In the genomic region with DNA sequence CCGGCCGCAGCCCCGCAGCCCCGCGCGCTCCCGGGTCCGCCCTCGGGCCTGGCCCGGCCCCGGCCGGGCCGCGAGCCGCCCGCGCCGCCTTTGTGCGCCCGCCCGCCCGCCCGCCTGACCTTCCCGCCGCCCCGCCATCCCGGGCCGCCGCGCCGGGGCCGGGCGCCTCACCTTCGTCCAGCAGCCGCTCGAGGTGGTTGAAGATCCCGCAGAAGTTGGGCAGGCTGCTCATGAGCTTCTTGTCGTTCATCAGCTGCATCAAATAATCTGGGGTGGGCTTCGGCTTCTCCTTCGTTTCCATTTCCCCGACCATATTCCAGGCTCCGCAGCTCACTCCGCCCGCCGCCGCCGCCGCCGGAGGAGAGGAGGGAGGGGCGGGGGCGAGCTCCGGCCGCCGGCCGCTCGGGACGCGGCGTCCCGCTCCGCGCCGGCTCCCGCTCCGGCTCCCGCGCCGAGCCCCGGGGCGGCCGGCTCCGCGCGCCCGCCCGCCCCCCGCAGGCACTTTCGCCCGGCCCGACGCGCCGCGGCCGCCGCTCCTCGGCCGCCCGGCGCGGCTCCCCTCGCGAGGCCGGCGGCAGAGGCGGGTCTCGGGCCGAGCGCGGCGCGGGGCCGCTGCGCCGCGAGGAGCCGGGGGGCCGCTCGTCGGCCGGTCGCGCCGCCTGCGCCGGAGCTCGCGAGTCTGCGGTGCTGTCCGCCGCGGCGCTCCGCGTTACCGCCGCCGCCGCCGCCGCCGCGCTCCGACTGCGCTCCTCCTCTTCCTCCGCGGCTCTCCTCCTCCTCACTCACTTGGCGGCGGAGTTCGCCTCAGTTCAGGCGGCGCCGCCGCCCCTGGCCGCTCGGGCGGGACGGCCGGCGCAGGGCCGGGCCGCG, we compare ENCODE assay signal across 8 mouse cellular contexts. TPM values are rescaled to one million over a fixed set of nuclear protein-coding genes. Genes with fewer than 3 reads are reported as not detected.
A peak's percentile ranks its signal among the peaks of the same experiment; 100 is the strongest.
DNase-seq lines count a peak whose midpoint lies in the region; ATAC-seq and TF ChIP-seq lines count a peak whose summit lies in the region.

No protein-coding gene starts in this region.

- peaks cover 5% of the 10 kb centered on the region; the same call in 1 of the 2 replicates for H3K4me1 ChIP-seq in cerebellum, adult 2 months (ENCODE audit: control insufficient read depth, insufficient read depth, low read length)
- peaks cover 16% of the 10 kb centered on the region; the same call in 1 of the 2 replicates for H3K4me1 ChIP-seq in forebrain, postnatal 0 days (ENCODE audit: insufficient read depth)
- peaks cover 31% of the 10 kb centered on the region for H3K4me1 ChIP-seq in hindbrain, embryonic 10.5 days (replicated peaks)

- H3K4me3 ChIP-seq in cerebellum, adult 2 months (replicated peaks; ENCODE audit: insufficient read depth, low read depth, low read length): peak overlapping the region; percentile 95
- H3K4me3 ChIP-seq in forebrain, postnatal 0 days (ENCODE audit: low read depth, low read length): peak overlapping the region; percentile 85
- H3K4me3 ChIP-seq in hindbrain, embryonic 10.5 days: peak overlapping the region; percentile 93

- 8% methylated on average over 136 of the region's 153 CpGs for WGBS in cerebellum, adult 2 months
- WGBS in forebrain, postnatal 0 days: under 1% methylated on average over 77 of the region's 153 CpGs
- 11% methylated on average over 153 of the region's 153 CpGs for whole genome bisulfite sequencing in hindbrain, embryonic 10.5 days

- peak overlapping the region; percentile 99 for H3K27ac ChIP-seq in cerebellum, adult 2 months (ENCODE audit: insufficient read depth, low read length)
- peak overlapping the region; percentile 98 for H3K27ac ChIP-seq in forebrain, postnatal 0 days (ENCODE audit: low read depth, low read length)
- H3K27ac ChIP-seq in hindbrain, embryonic 10.5 days: peak overlapping the region; percentile 100

- TF ChIP-seq CTCF in cerebellum, adult 2 months (IDR thresholded peaks at IDR 0.05; ENCODE audit: borderline replicate concordance, insufficient read depth, low read depth, low read length): no peak
- no peak for TF ChIP-seq CTCF in forebrain, postnatal 0 days (IDR thresholded peaks at IDR 0.05; ENCODE audit: low read depth)

- H3K27me3 ChIP-seq in cerebellum, adult 2 months (ENCODE audit: control insufficient read depth, insufficient read depth, low read length): no peaks in the 10 kb centered on the region
- H3K27me3 ChIP-seq in forebrain, postnatal 0 days (ENCODE audit: insufficient read depth, low read length): no peaks in the 10 kb centered on the region
- no peaks in the 10 kb centered on the region for H3K27me3 ChIP-seq in hindbrain, embryonic 10.5 days (ENCODE audit: insufficient read depth, poor library complexity, severe bottlenecking)

- H3K9me3 ChIP-seq in forebrain, postnatal 0 days (ENCODE audit: low read length): no peaks in the 10 kb centered on the region
- no peaks in the 10 kb centered on the region for H3K9me3 ChIP-seq in hindbrain, embryonic 10.5 days

- H3K4me2 ChIP-seq in forebrain, postnatal 0 days (ENCODE audit: low read depth): peak overlapping the region; percentile 46

- no peaks in the 10 kb centered on the region for H3K36me3 ChIP-seq in forebrain, postnatal 0 days (ENCODE audit: insufficient read depth)
- H3K36me3 ChIP-seq in hindbrain, embryonic 10.5 days: no peaks in the 10 kb centered on the region

- peak; percentile 84 for DNase-seq in NIH3T3 (ENCODE audit: low read depth)
- DNase-seq in cerebellum, adult 2 months: peak; percentile 72 to 81
- peak; percentile 74 for DNase-seq in forebrain, postnatal 0 days
- peak; percentile 62 for DNase-seq in hindbrain, embryonic 10.5 days (ENCODE audit: low spot score)
- peak; percentile 68 to 77 for DNase-seq in layer of hippocampus, postnatal 14 days (ENCODE audit: low spot score in 2 of 2)
- peak; percentile 81 for DNase-seq in lung, postnatal 14 days
- peak; percentile 80 for DNase-seq in right cerebral cortex, adult 18-20 months
- peak; percentile 68 for DNase-seq in urinary bladder, adult 2 months (ENCODE audit: low spot score)

- ATAC-seq in forebrain, postnatal 0 days: peak; percentile 28

- peak overlapping the region; percentile 93 for H3K9ac ChIP-seq in forebrain, postnatal 0 days

- no peak for TF ChIP-seq POLR2A in cerebellum, adult 2 months (IDR thresholded peaks at IDR 0.05; ENCODE audit: borderline replicate concordance, insufficient read depth, low read length)

RNA-seq across cellular contexts. Expression of a gene that starts 0.9 kb away (rescaled TPM):
- polyA plus RNA-seq in cerebellum, adult 2 months (2012; rRNA removed): 276 and 278 TPM in 2 replicates
- 203 and 225 TPM in 2 replicates for total RNA-seq in forebrain, postnatal 0 days (2014; rRNA removed)
- polyA plus RNA-seq in forebrain, postnatal 0 days (2015; fragmentation: Nextera tagmentation; extraction: Ambion mirVana): 27.0 and 43.0 TPM in 2 replicates
- 34.6 and 41.4 TPM in 2 replicates for polyA plus RNA-seq in hindbrain, embryonic 10.5 days (2016; fragmentation: Nextera tagmentation; extraction: Ambion mirVana)
- 100 to 1,000 TPM; 480 to 495 TPM for total RNA-seq in layer of hippocampus, postnatal 14 days (2021)
- 74.0 and 86.9 TPM in 2 replicates for polyA plus RNA-seq in urinary bladder, adult 2 months (2012; rRNA removed)

Comparison
In these comparisons a context has a peak if more than half of its experiments do, and no peak if none do; other contexts are left out.
1. Peak in every context shown above with its lines: DNase-seq, ATAC-seq, H3K4me3 ChIP-seq and H3K27ac ChIP-seq.